Mouse (Mus musculus): ENCODE measurements around the gene Rnf169.
"Not testable (repeated sequence)": the region's sequence is repeated elsewhere in the genome, so short reads cannot be mapped to it uniquely, and the experiment has no call there.

DNA sequence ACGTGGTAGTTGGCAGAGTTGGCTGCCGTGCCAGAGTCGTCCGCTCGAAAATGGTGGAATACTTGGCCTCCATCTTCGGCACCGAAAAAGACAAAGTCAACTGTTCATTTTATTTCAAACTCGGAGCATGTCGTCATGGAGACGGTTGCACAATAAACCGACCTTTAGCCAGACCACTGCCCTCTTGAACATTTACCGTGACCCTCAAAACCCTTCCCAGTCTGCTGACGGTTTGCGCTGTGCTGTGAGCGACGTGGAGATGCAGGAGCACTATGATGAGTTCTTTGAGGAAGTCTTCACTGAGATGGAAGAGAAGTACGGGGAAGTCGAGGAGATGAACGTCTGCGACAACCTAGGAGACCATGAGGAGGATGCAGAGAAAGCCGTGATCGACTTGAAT lies 35.2 kb downstream of the Rnf169 start:
- not testable (repeated sequence) for TF ChIP-seq POLR2A (IDR thresholded peaks at IDR 0.05; ENCODE audit: control insufficient read depth, extremely low read depth, insufficient read depth, low read length, poor library complexity); CTCF (IDR thresholded peaks at IDR 0.05; ENCODE audit: borderline replicate concordance, control insufficient read depth, extremely low read depth, insufficient read depth, low read length, poor library complexity)

All from thymus, adult 2 months (tissue).